ENCODE assay signal across 22 mouse cellular contexts in the genomic region with DNA sequence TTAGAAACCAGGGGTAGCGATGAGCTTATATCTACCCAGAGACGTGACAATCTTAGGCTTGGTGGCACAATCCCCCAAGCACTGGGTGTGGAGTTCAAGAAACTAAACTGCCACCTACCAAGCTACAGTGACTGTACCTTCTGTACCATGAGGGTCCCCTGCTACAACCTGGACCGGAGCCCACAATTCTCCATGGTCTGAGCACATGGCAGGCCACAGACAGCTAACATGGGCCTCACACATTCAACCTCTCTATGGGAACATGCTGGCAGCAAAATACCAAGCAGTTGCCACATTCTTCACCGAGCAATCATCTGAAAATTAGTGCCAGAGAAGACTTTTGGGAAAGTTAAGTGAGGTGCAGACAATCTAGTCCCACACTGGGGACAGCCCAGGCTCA.
"Had no signal": no experiment of that assay in that cellular context is flagged by ENCODE, and none has a peak within 500 bp of the region (broad histone marks: within the 10 kb centered on the region; RNA-seq: fewer than 3 reads in every experiment).

No protein-coding gene starts in this region.

- H3K9ac ChIP-seq: kidney, embryonic 15.5 days; limb, embryonic 13.5 days; liver, embryonic 12.5 days; liver, embryonic 15.5 days; midbrain, embryonic 12.5 days; neural tube, embryonic 13.5 days; stomach, embryonic 15.5 days had no signal

- H3K36me3 ChIP-seq: kidney, embryonic 15.5 days; limb, embryonic 10.5 days; limb, embryonic 13.5 days; liver, embryonic 12.5 days; liver, embryonic 15.5 days; midbrain, embryonic 12.5 days; neural tube, embryonic 13.5 days; stomach, embryonic 15.5 days had no signal

- H3K4me2 ChIP-seq: kidney, embryonic 15.5 days; limb, embryonic 13.5 days; liver, embryonic 12.5 days; liver, embryonic 15.5 days; midbrain, embryonic 12.5 days; neural tube, embryonic 13.5 days; stomach, embryonic 15.5 days had no signal

- H3K27ac ChIP-seq: kidney, embryonic 15.5 days; left cerebral cortex, adult 2 months; limb, embryonic 10.5 days; limb, embryonic 13.5 days; liver, embryonic 12.5 days; liver, embryonic 15.5 days; midbrain, embryonic 12.5 days; neural tube, embryonic 13.5 days; stomach, embryonic 15.5 days had no signal

- H3K9me3 ChIP-seq: kidney, embryonic 15.5 days; limb, embryonic 10.5 days; limb, embryonic 13.5 days; liver, embryonic 12.5 days; liver, embryonic 15.5 days; midbrain, embryonic 12.5 days; neural tube, embryonic 13.5 days; stomach, embryonic 15.5 days had no signal

- DNase-seq: kidney, postnatal 10 days; kidney, postnatal 36 days; layer of hippocampus, postnatal 36 days; liver; lung, adult 18-20 months; lung, postnatal 14 days; lung, postnatal 4 days; retina, postnatal 1 day; right cerebral cortex, postnatal 25 days; spleen, adult 18-20 months; thymus, postnatal 25 days had no signal

- H3K4me3 ChIP-seq: kidney, embryonic 15.5 days; left cerebral cortex, adult 2 months; limb, embryonic 10.5 days; limb, embryonic 13.5 days; liver, embryonic 12.5 days; liver, embryonic 15.5 days; midbrain, embryonic 12.5 days; myocyte; neural tube, embryonic 13.5 days; stomach, embryonic 15.5 days had no signal

- H3K27me3 ChIP-seq: kidney, embryonic 15.5 days; limb, embryonic 13.5 days; liver, embryonic 15.5 days; midbrain, embryonic 12.5 days; neural tube, embryonic 13.5 days; stomach, embryonic 15.5 days had no signal

- ATAC-seq: liver, embryonic 12.5 days; midbrain, embryonic 16.5 days had no signal

- H3K4me1 ChIP-seq: stomach, embryonic 15.5 days had no signal
